Mouse (Mus musculus) mesoderm, embryonic 11.5 days (tissue): Measurements from ENCODE around the gene Tmem237.

Experiments
- DNase-seq: peaks from one replicate; pipeline ENCODE4 v3.0.0-alpha.2; 2012; ENCODE audit warnings: low read depth, low spot score

Gene Tmem237

DNA sequence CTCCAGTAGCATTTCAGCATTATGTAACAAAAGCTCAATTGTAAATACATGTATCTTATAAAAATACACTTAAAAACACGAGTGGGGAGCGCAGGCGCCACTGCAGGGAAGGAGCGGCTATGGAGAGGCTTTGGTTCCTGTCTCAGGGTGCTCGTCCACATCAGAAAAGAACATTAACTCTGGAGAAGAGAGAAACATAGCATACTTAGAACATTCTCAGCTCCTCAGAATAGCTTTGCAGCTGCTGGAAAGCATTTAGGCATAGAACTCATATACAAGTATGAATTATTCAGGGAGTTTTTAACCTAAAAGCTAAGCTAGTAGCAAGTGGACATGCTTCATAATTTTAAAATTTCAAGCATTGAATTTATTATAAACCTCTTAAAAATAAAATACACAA, 19.2 kb downstream of the Tmem237 start:
- no peak for DNase-seq

- DNase-seq: no peak
Observed at GRCm38 (mm10) chr1:59094705-59095104, 25.5 kb downstream of the Tmem237 start, which contains the start of gene C2cd6. Gene C2cd6 (minus strand): TSS chr1:59094900.

- DNase-seq: no peak
Observed at GRCm38 (mm10) chr1:59070867-59071266, 49.3 kb downstream of the Tmem237 start.

GRCm38 (mm10) chr1:59067976-59068375, 52.2 kb downstream of the Tmem237 start:
- peak; percentile 54 for DNase-seq

- no peak for DNase-seq
Observed at GRCm38 (mm10) chr1:59063697-59064096, 56.5 kb downstream of the Tmem237 start.

GRCm38 (mm10) chr1:59056955-59057354, 63.3 kb downstream of the Tmem237 start:
- no peak for DNase-seq

GRCm38 (mm10) chr1:59051306-59051705, 68.9 kb downstream of the Tmem237 start:
- DNase-seq: no peak
